ENCODE assay signal across 8 mouse cellular contexts in the genomic region with DNA sequence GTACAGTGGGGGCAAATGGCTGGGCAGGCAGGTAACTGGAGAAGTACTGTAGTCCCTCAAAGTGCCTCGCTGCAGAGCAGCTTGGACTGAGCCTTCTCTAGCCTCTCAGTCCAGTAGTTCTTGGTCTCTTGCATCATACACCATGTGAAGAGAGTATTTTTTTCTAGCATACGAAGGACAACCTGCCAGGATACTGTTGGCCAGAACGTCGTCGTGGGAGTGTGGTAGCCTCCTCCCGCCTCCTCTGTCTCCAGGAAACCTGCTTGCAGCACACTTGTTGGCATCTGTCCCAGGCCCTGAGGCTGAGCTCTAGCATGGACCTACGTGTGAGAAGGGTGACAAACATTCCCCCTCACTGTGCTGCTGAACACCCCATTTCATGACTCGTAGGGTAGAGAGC. TPM values are rescaled to one million over a fixed set of nuclear protein-coding genes. Genes with fewer than 3 reads are reported as not detected.
DNase-seq lines count a peak whose midpoint lies in the region; ATAC-seq and TF ChIP-seq lines count a peak whose summit lies in the region.

No protein-coding gene starts in this region.

- H3K4me3 ChIP-seq in lung, adult 2 months (replicated peaks; ENCODE audit: extremely low read depth, low read depth, low read length) = no peak overlapping the region

- peaks cover 15% of the 10 kb centered on the region for H3K4me1 ChIP-seq in lung, adult 2 months (ENCODE audit: control insufficient read depth, insufficient read depth, low read length)

- WGBS in lung, adult 2 months = 19% methylated on average over 8 of the region's 8 CpGs

- no peak for TF ChIP-seq CTCF in lung, adult 2 months (IDR thresholded peaks at IDR 0.05; ENCODE audit: insufficient read depth, low read length)

- intact Hi-C loops in heart, postnatal 10 days (cut with DNase I) = no loop called here

- no peak for TF ChIP-seq POLR2A in lung, adult 2 months (IDR thresholded peaks at IDR 0.05; ENCODE audit: borderline replicate concordance, extremely low read depth, low read depth, low read length)

- DNase-seq in adrenal gland, adult (ENCODE audit: inconsistent age in 2 of 2, low spot score in 1 of 2) = peak; percentile 80 to 91
- no peak for DNase-seq in adrenal gland, postnatal 4 days (ENCODE audit: low spot score in 2 of 2)
- DNase-seq in layer of hippocampus, adult 11-12 months (ENCODE audit: low spot score) = peak; percentile 52
- no peak for DNase-seq in layer of hippocampus, postnatal 25 days (ENCODE audit: extremely low spot score in 1 of 2, low spot score in 1 of 2)
- peak; percentile 45 to 51 for DNase-seq in heart, postnatal 10 days
- DNase-seq in lung, adult 2 months = peak; percentile 59
- DNase-seq in telencephalon, adult 2 months (ENCODE audit: low read depth, low spot score) = peak; percentile 76

- ATAC-seq in CD4-positive, CD25-positive, alpha-beta regulatory T cell, adult 4 months = no peak

RNA-seq across cellular contexts. Expression of a gene that starts 6.5 kb away (rescaled TPM):
- 10 to 100 TPM; 14.3 to 14.7 TPM for total RNA-seq in adrenal gland, postnatal 4 days (2021)
- total RNA-seq in layer of hippocampus, postnatal 25 days (2021) = 10 to 100 TPM in 1 of 2 experiments, 1 to 10 TPM in 1; 9.4 to 10.7 TPM
- 1 to 10 TPM; 6.1 to 6.4 TPM for total RNA-seq in heart, postnatal 10 days (2021)
- polyA plus RNA-seq in lung, adult 2 months (2012; rRNA removed) = 10.0 and 14.1 TPM in 2 replicates
- 1 to 10 TPM in 1 of 2 experiments, under 1 TPM in 1; 0.81 to 1.3 TPM for polyA plus RNA-seq in CD4-positive, CD25-positive, alpha-beta regulatory T cell, adult 4 months (2017; shearing (Covaris generic))

RNA-seq across cellular contexts. Expression of a gene that starts 17.0 kb away (rescaled TPM):
- total RNA-seq in adrenal gland, postnatal 4 days (2021) = 1 to 10 TPM; 2.7 to 4.6 TPM
- under 1 TPM; 0.20 to 0.38 TPM for total RNA-seq in layer of hippocampus, postnatal 25 days (2021)
- under 1 TPM in 1 of 2 experiments, not detected in 1; 0.19 TPM for total RNA-seq in heart, postnatal 10 days (2021)
- 26.0 and 31.0 TPM in 2 replicates for polyA plus RNA-seq in lung, adult 2 months (2012; rRNA removed)
- 1 to 10 TPM in 1 of 2 experiments, under 1 TPM in 1; 0.73 to 1.5 TPM for polyA plus RNA-seq in CD4-positive, CD25-positive, alpha-beta regulatory T cell, adult 4 months (2017; shearing (Covaris generic))

RNA-seq across cellular contexts. Expression of a gene that starts 22.9 kb away (rescaled TPM):
- total RNA-seq in adrenal gland, postnatal 4 days (2021) = 100 to 1,000 TPM; 108 to 110 TPM
- 10 to 100 TPM; 25.8 to 28.9 TPM for total RNA-seq in layer of hippocampus, postnatal 25 days (2021)
- 10 to 100 TPM; 61.1 to 65.2 TPM for total RNA-seq in heart, postnatal 10 days (2021)
- polyA plus RNA-seq in lung, adult 2 months (2012; rRNA removed) = 139 and 141 TPM in 2 replicates
- polyA plus RNA-seq in CD4-positive, CD25-positive, alpha-beta regulatory T cell, adult 4 months (2017; shearing (Covaris generic)) = 10 to 100 TPM; 57.8 to 78.7 TPM

RNA-seq across cellular contexts. Expression of a gene that starts 26.1 kb away (rescaled TPM):
- total RNA-seq in adrenal gland, postnatal 4 days (2021) = 1 to 10 TPM; 6.4 to 7.7 TPM
- 1 to 10 TPM; 6.7 to 8.5 TPM for total RNA-seq in layer of hippocampus, postnatal 25 days (2021)
- 1 to 10 TPM in 1 of 2 experiments, under 1 TPM in 1; 0.89 to 1.0 TPM for total RNA-seq in heart, postnatal 10 days (2021)
- 4.0 and 4.2 TPM in 2 replicates for polyA plus RNA-seq in lung, adult 2 months (2012; rRNA removed)
- polyA plus RNA-seq in CD4-positive, CD25-positive, alpha-beta regulatory T cell, adult 4 months (2017; shearing (Covaris generic)) = under 1 TPM; 0.56 to 0.82 TPM

RNA-seq across cellular contexts. Expression of a gene that starts 28.1 kb away (rescaled TPM):
- 10 to 100 TPM; 60.4 to 64.4 TPM for total RNA-seq in adrenal gland, postnatal 4 days (2021)
- 10 to 100 TPM; 21.0 to 21.9 TPM for total RNA-seq in layer of hippocampus, postnatal 25 days (2021)
- total RNA-seq in heart, postnatal 10 days (2021) = 10 to 100 TPM; 23.4 to 24.4 TPM
- polyA plus RNA-seq in lung, adult 2 months (2012; rRNA removed) = 8.9 and 16.1 TPM in 2 replicates
- polyA plus RNA-seq in CD4-positive, CD25-positive, alpha-beta regulatory T cell, adult 4 months (2017; shearing (Covaris generic)) = 10 to 100 TPM; 27.5 to 27.7 TPM

Comparison
In these comparisons a context has a peak if more than half of its experiments do, and no peak if none do; other contexts are left out.
1. DNase-seq: peak in adrenal gland, adult (2 of 2), layer of hippocampus, adult 11-12 months (single experiment), heart, postnatal 10 days (2 of 2), lung, adult 2 months (single experiment) and telencephalon, adult 2 months (single experiment); none in adrenal gland, postnatal 4 days (0 of 2) and layer of hippocampus, postnatal 25 days (0 of 2).